Comparison of ENCODE assay signal across 9 mouse cellular contexts in genomic region chr14:14065142-14065498, GRCm38 (mm10). TPM values are rescaled to one million over a fixed set of nuclear protein-coding genes. Genes with fewer than 3 reads are reported as not detected.
DNase-seq lines count a peak whose midpoint lies in the region; ATAC-seq lines count a peak whose summit lies in the region.
"Had no signal": no experiment of that assay in that cellular context is flagged by ENCODE, and none has a peak within 500 bp of the region (broad histone marks: within the 10 kb centered on the region; RNA-seq: fewer than 3 reads in every experiment).

No protein-coding gene starts in this region.

- H3K4me1 ChIP-seq in liver, embryonic 11.5 days (replicated peaks; ENCODE audit: control insufficient read depth, insufficient read depth, low read length) = peaks cover 13% of the 10 kb centered on the region
- H3K4me1 ChIP-seq in liver, embryonic 12.5 days = peaks cover 46% of the 10 kb centered on the region
- peaks cover 78% of the 10 kb centered on the region for H3K4me1 ChIP-seq in forebrain, embryonic 10.5 days
- peaks cover 13% of the 10 kb centered on the region for H3K4me1 ChIP-seq in hindbrain, embryonic 16.5 days (ENCODE audit: control insufficient read depth, insufficient read depth, low read depth, low read length)
- H3K4me1 ChIP-seq in kidney, embryonic 15.5 days = peaks cover 15% of the 10 kb centered on the region
- peaks cover 13% of the 10 kb centered on the region for H3K4me1 ChIP-seq in heart, embryonic 10.5 days

- peak overlapping the region; percentile 25; the same call in 1 of the 2 replicates for H3K27ac ChIP-seq in liver, embryonic 11.5 days (ENCODE audit: low read depth, low read length)
- no peak overlapping the region for H3K27ac ChIP-seq in liver, embryonic 12.5 days
- peak overlapping the region; percentile 86 for H3K27ac ChIP-seq in forebrain, embryonic 10.5 days
- H3K27ac ChIP-seq in hindbrain, embryonic 16.5 days (ENCODE audit: low read depth, low read length) = 0 out of 2 replicates have a peak overlapping the region, but pooled peaks have one; percentile 10
- H3K27ac ChIP-seq in kidney, embryonic 15.5 days = no peak overlapping the region
- H3K27ac ChIP-seq in heart, embryonic 10.5 days = no peak overlapping the region
- H3K27ac ChIP-seq: heart, adult 2 months had no signal

- no peak for DNase-seq in liver, embryonic 11.5 days (ENCODE audit: low spot score)
- peak; percentile 34 for DNase-seq in forebrain, embryonic 10.5 days (ENCODE audit: extremely low spot score, low spot score)
- peak; percentile 28 for DNase-seq in naive thymus-derived CD4-positive, alpha-beta T cell, adult 2 months (ENCODE audit: low read depth)
- DNase-seq in heart, embryonic 10.5 days (ENCODE audit: low spot score) = no peak
- DNase-seq: cerebellum, postnatal 25 days; heart, adult 2 months had no signal

- H3K4me3 ChIP-seq in liver, embryonic 11.5 days (ENCODE audit: low read depth, low read length) = no peak overlapping the region
- no peak overlapping the region for H3K4me3 ChIP-seq in liver, embryonic 12.5 days
- no peak overlapping the region; the same call in 1 of the 2 replicates for H3K4me3 ChIP-seq in forebrain, embryonic 10.5 days
- no peak overlapping the region for H3K4me3 ChIP-seq in hindbrain, embryonic 16.5 days (ENCODE audit: low read length)
- no peak overlapping the region for H3K4me3 ChIP-seq in kidney, embryonic 15.5 days (replicated peaks)
- no peak overlapping the region for H3K4me3 ChIP-seq in heart, embryonic 10.5 days
- H3K4me3 ChIP-seq: heart, adult 2 months had no signal

- no peak for ATAC-seq in liver, embryonic 11.5 days (replicated peaks; ENCODE audit: low FRiP score)
- ATAC-seq in liver, embryonic 12.5 days = no peak
- ATAC-seq in hindbrain, embryonic 16.5 days = peak; percentile 28; the same call in 1 of the 2 replicates
- ATAC-seq in kidney, embryonic 15.5 days (replicated peaks; ENCODE audit: low FRiP score) = no peak

- H3K9me3 ChIP-seq in liver, embryonic 11.5 days (ENCODE audit: control insufficient read depth, low read length) = no peaks in the 10 kb centered on the region
- no peaks in the 10 kb centered on the region for H3K9me3 ChIP-seq in liver, embryonic 12.5 days (replicated peaks)
- no peaks in the 10 kb centered on the region for H3K9me3 ChIP-seq in forebrain, embryonic 10.5 days
- H3K9me3 ChIP-seq in hindbrain, embryonic 16.5 days (ENCODE audit: control insufficient read depth, low read length) = no peaks in the 10 kb centered on the region
- H3K9me3 ChIP-seq in kidney, embryonic 15.5 days (replicated peaks) = no peaks in the 10 kb centered on the region
- H3K9me3 ChIP-seq in heart, embryonic 10.5 days = no peaks in the 10 kb centered on the region

- H3K36me3 ChIP-seq in liver, embryonic 11.5 days (ENCODE audit: control insufficient read depth, insufficient read depth, low read length) = no peaks in the 10 kb centered on the region
- H3K36me3 ChIP-seq in liver, embryonic 12.5 days = no peaks in the 10 kb centered on the region
- peaks cover 3% of the 10 kb centered on the region for H3K36me3 ChIP-seq in forebrain, embryonic 10.5 days (replicated peaks)
- no peaks in the 10 kb centered on the region for H3K36me3 ChIP-seq in hindbrain, embryonic 16.5 days (ENCODE audit: control insufficient read depth, insufficient read depth, low read length)
- no peaks in the 10 kb centered on the region for H3K36me3 ChIP-seq in kidney, embryonic 15.5 days
- no peaks in the 10 kb centered on the region for H3K36me3 ChIP-seq in heart, embryonic 10.5 days

- H3K27me3 ChIP-seq in liver, embryonic 11.5 days (replicated peaks; ENCODE audit: control insufficient read depth, insufficient read depth, low read length) = no peaks in the 10 kb centered on the region
- no peaks in the 10 kb centered on the region for H3K27me3 ChIP-seq in liver, embryonic 12.5 days (replicated peaks)
- H3K27me3 ChIP-seq in forebrain, embryonic 10.5 days (ENCODE audit: poor library complexity, severe bottlenecking) = no peaks in the 10 kb centered on the region
- H3K27me3 ChIP-seq in hindbrain, embryonic 16.5 days (replicated peaks; ENCODE audit: control insufficient read depth, insufficient read depth, low read length) = no peaks in the 10 kb centered on the region
- no peaks in the 10 kb centered on the region for H3K27me3 ChIP-seq in kidney, embryonic 15.5 days
- no peaks in the 10 kb centered on the region for H3K27me3 ChIP-seq in heart, embryonic 10.5 days (ENCODE audit: insufficient read depth, poor library complexity, severe bottlenecking)

- no peak overlapping the region for H3K4me2 ChIP-seq in liver, embryonic 11.5 days
- H3K4me2 ChIP-seq in liver, embryonic 12.5 days = no peak overlapping the region
- H3K4me2 ChIP-seq in hindbrain, embryonic 16.5 days (ENCODE audit: low read length) = no peak overlapping the region
- H3K4me2 ChIP-seq in kidney, embryonic 15.5 days = no peak overlapping the region

- H3K9ac ChIP-seq in liver, embryonic 11.5 days (ENCODE audit: low read depth, low read length) = no peak overlapping the region
- no peak overlapping the region for H3K9ac ChIP-seq in liver, embryonic 12.5 days
- no peak overlapping the region for H3K9ac ChIP-seq in hindbrain, embryonic 16.5 days (ENCODE audit: low read depth, low read length)
- H3K9ac ChIP-seq in kidney, embryonic 15.5 days = no peak overlapping the region

- WGBS in liver, embryonic 11.5 days = 60% methylated on average over 4 of the region's 4 CpGs
- WGBS in liver, embryonic 12.5 days (ENCODE audit: insufficient replicate concordance) = 59% methylated on average over 4 of the region's 4 CpGs
- WGBS in forebrain, embryonic 10.5 days = 31% methylated on average over 4 of the region's 4 CpGs
- WGBS in hindbrain, embryonic 16.5 days = 25% methylated on average over 4 of the region's 4 CpGs
- 63% methylated on average over 4 of the region's 4 CpGs for WGBS in kidney, embryonic 15.5 days
- WGBS in heart, embryonic 10.5 days = 66% methylated on average over 4 of the region's 4 CpGs

RNA-seq across cellular contexts. Expression of gene Psmd6, which starts 55.7 kb away (rescaled TPM):
- polyA plus RNA-seq in liver, embryonic 11.5 days (2014; fragmentation: Nextera tagmentation; extraction: Ambion mirVana) = 272 and 287 TPM in 2 replicates
- polyA plus RNA-seq in liver, embryonic 12.5 days (2016; fragmentation: Nextera tagmentation; extraction: Ambion mirVana) = 195 and 202 TPM in 2 replicates
- 294 and 295 TPM in 2 replicates for polyA plus RNA-seq in forebrain, embryonic 10.5 days (2016; fragmentation: Nextera tagmentation; extraction: Ambion mirVana)
- polyA plus RNA-seq in hindbrain, embryonic 16.5 days (2015; fragmentation: Nextera tagmentation; extraction: Ambion mirVana) = 244 and 245 TPM in 2 replicates
- polyA plus RNA-seq in kidney, embryonic 15.5 days (2015; fragmentation: Nextera tagmentation; extraction: Ambion mirVana) = 235 and 255 TPM in 2 replicates
- polyA plus RNA-seq in heart, embryonic 10.5 days (2016; fragmentation: Nextera tagmentation; extraction: Ambion mirVana) = 237 and 269 TPM in 2 replicates

Comparison
In these comparisons a context has a peak if more than half of its experiments do, and no peak if none do; other contexts are left out.
1. H3K27ac ChIP-seq: peak in liver, embryonic 11.5 days (single experiment), forebrain, embryonic 10.5 days (single experiment) and hindbrain, embryonic 16.5 days (single experiment); none in liver, embryonic 12.5 days (single experiment), kidney, embryonic 15.5 days (single experiment) and heart, embryonic 10.5 days (single experiment).
2. DNase-seq: peak in forebrain, embryonic 10.5 days (single experiment) and naive thymus-derived CD4-positive, alpha-beta T cell, adult 2 months (single experiment); none in liver, embryonic 11.5 days (single experiment) and heart, embryonic 10.5 days (single experiment).